Mouse (Mus musculus): ENCODE data around the gene Mybpc2.

- no peak for TF ChIP-seq CTCF (conservative IDR thresholded peaks at IDR 0.05; ENCODE audit: low read length)
- no peak for TF ChIP-seq POU5F1 (IDR thresholded peaks at IDR 0.05; ENCODE audit: borderline replicate concordance, low read length)
- TF ChIP-seq NANOG (IDR thresholded peaks at IDR 0.05; ENCODE audit: borderline replicate concordance, low read length): no peak
Measured at GRCm38 (mm10) chr7:44498922-44499321, 25.5 kb downstream of the Mybpc2 start.
